Mouse (Mus musculus) ES-Bruce4 (cell line): Measurements from ENCODE around the gene Get4. TPM values are rescaled to one million over a fixed set of nuclear protein-coding genes. Genes with fewer than 3 reads are reported as not detected.
A peak's percentile ranks its signal among the peaks of the same experiment; 100 is the strongest.

Experiments used
- H3K27ac ChIP-seq: 2 replicates; pipeline ENCODE4 v1.5.1; 2012; ENCODE audit warnings: low read length, inconsistent platforms; ENCODE audit not compliant: insufficient read depth
- H3K27me3 ChIP-seq: 2 replicates; pipeline ENCODE4 v1.6.1; 2012; ENCODE audit warnings: mild to moderate bottlenecking, low read length, inconsistent platforms; ENCODE audit not compliant: control insufficient read depth, poor library complexity, insufficient read depth, severe bottlenecking
- H3K36me3 ChIP-seq: 2 replicates; pipeline ENCODE4 v1.6.1; 2012; ENCODE audit warnings: inconsistent platforms, mild to moderate bottlenecking, low read length, moderate library complexity; ENCODE audit not compliant: control insufficient read depth, poor library complexity, insufficient read depth, severe bottlenecking
- H3K4me1 ChIP-seq: one replicate; pipeline ENCODE4 v1.8.1; 2011; ENCODE audit warnings: low read length; ENCODE audit not compliant: control insufficient read depth, insufficient read depth
- H3K4me3 ChIP-seq: 2 replicates; pipeline ENCODE4 v1.5.1; 2011; ENCODE audit warnings: low read depth, mild to moderate bottlenecking, low read length
- H3K9ac ChIP-seq: 2 replicates; pipeline ENCODE4 v1.6.1; 2012; ENCODE audit warnings: low read depth, mild to moderate bottlenecking, inconsistent platforms; ENCODE audit not compliant: poor library complexity, severe bottlenecking
- H3K9me3 ChIP-seq: replicated peaks from 2 replicates; pipeline ENCODE4 v1.6.1; 2012; ENCODE audit warnings: mild to moderate bottlenecking, low read length, inconsistent platforms; ENCODE audit not compliant: control insufficient read depth, poor library complexity, insufficient read depth, severe bottlenecking
- CTCF ChIP-seq: IDR thresholded peaks from one replicate; pipeline ENCODE4 v1.8.1; 2011; ENCODE audit warnings: low read depth, low read length
- EP300 ChIP-seq: IDR thresholded peaks from 2 replicates; pipeline ENCODE4 v1.6.1; 2011; ENCODE audit warnings: low read depth, low read length; ENCODE audit not compliant: insufficient read depth
- POLR2A ChIP-seq: IDR thresholded peaks from one replicate; pipeline ENCODE4 v1.8.1; 2011; ENCODE audit warnings: low read length; ENCODE audit not compliant: insufficient read depth
- polyA plus RNA-seq: library from polyadenylated mRNA; stranded (reverse); fragments of >200 nt; gene quantifications from 2 replicates; pipeline ENCODE4 v1.2.4, GENCODE M21; 2011; ENCODE audit warnings: low read depth; ENCODE audit not compliant: missing spikeins, insufficient read depth, insufficient read length

The Get4 gene
- polyA plus RNA-seq, 1 experiment, result 55.9 TPM

DNA sequence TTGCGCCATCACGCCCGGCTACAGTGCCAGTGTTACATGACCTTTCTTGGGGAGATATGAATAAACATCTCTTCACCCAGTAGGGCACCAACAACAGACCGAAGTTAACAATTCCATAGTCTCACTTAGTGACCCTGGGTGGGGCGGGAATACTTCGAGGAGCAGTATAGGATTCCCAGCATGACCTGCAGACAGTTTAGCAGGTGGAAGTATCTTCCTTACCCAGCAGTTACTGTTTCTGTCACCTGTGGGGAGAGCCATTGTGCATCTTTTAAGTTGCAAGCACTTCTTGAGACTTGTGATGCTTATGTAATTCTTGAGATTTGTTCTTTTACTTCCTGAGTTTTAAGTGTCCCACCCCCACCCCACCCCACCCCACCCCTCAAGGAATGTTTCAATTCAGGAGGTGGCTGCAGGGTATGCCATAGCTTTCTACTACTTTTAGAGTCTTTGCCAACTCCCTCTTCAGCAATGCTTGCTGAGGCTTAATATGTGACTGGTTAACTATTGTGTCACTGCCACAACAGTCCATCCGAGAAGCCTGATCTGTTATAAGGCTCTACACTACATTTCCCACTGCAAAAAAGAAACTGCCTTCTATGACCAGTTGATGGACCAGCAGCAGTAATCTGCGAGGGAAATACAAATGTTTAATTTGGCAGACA lies 6.4 kb downstream of the Get4 start:
- Histone ChIP-seq H3K9me3 (no peaks in the 10 kb centered on the region), H3K36me3 (no peaks in the 10 kb centered on the region), H3K27me3 (no peaks in the 10 kb centered on the region), H3K9ac (no peak overlapping the region), H3K4me1 (peaks cover 2% of the 10 kb centered on the region), H3K4me3 (no peak overlapping the region), H3K27ac (peak overlapping the region; percentile 35; the same call in 1 of the 2 replicates)
- TF ChIP-seq POLR2A, result no peak
- TF ChIP-seq EP300, result no peak
- TF ChIP-seq CTCF, result no peak

GRCm38 (mm10) chr5:139259853-139260252 lies 7.7 kb downstream of the Get4 start:
- Histone ChIP-seq H3K4me1 (peaks cover 2% of the 10 kb centered on the region), H3K4me3 (no peak overlapping the region), H3K36me3 (no peaks in the 10 kb centered on the region), H3K27ac (no peak overlapping the region), H3K9me3 (no peaks in the 10 kb centered on the region), H3K27me3 (no peaks in the 10 kb centered on the region), H3K9ac (no peak overlapping the region)
- no peak for TF ChIP-seq EP300
- TF ChIP-seq CTCF, result no peak
- no peak for TF ChIP-seq POLR2A

DNA sequence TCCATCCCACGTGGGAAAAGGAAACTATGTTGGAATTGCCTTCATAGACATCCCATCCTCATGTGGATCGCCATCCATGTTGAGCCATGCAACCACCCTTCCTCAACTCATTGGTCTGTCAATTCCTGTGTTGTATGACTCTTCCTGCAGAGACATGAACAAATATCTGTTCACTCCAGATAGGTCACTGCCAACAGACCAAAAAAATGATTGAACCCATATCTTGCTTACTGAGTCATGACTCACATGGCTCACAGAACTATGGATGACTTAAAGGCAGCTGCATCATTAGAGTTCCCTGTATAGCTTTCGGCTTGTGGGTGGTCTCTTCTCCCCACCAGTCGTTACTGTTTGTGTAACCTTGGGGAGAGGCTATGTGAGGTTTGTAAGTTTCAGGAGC lies 9.3 kb downstream of the Get4 start:
- Histone ChIP-seq H3K4me3 (no peak overlapping the region), H3K36me3 (peaks cover 1% of the 10 kb centered on the region; the same call in 1 of the 2 replicates), H3K9ac (no peak overlapping the region), H3K4me1 (no peaks in the 10 kb centered on the region), H3K27me3 (no peaks in the 10 kb centered on the region), H3K9me3 (no peaks in the 10 kb centered on the region), H3K27ac (no peak overlapping the region)
- TF ChIP-seq CTCF (no peak), EP300 (no peak), POLR2A (no peak)

GRCm38 (mm10) chr5:139267661-139268060 lies 15.5 kb downstream of the Get4 start:
- H3K9ac ChIP-seq, result no peak overlapping the region
- H3K27me3 ChIP-seq, result no peaks in the 10 kb centered on the region
- H3K4me3 ChIP-seq, result no peak overlapping the region
- peaks cover 10% of the 10 kb centered on the region for H3K36me3 ChIP-seq
- H3K27ac ChIP-seq, result no peak overlapping the region
- TF ChIP-seq CTCF, result no peak
- no peaks in the 10 kb centered on the region for H3K9me3 ChIP-seq
- no peaks in the 10 kb centered on the region for H3K4me1 ChIP-seq

DNA sequence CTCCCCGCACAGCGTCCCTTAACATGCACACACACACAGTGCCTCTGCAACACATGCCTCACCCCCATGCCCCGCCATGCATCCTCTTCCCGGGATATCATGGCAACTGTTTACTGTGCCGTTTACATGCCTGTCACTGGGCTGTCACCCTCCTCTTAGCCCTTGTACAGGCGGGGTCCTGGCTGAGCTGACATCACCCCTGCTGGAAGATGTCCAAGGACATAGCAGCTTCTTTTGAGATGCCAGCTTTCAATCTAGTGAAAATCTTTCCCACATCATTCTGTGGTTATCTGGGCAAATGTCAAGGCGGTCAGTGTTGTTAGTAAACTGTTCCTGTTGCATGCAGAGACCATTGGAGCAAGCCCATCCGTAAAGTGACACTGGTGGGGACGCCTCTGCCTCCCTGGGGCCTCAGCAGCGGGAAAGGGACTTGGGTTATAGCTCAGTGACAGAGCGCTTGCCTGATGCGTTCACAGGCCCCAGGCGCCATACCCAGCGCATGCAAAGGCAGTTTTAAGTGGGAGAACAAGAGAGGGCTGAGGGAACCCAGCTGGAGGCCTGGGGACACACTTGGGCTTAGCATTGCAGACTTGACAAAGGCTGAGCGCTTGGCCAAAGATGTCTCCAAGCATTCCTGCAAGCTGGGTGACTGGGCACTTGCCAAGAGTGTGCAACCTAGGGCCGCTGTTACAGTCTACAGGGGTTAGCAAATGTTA lies 18.8 kb downstream of the Get4 start:
- Histone ChIP-seq H3K4me1 (peaks cover 3% of the 10 kb centered on the region), H3K27ac (no peak overlapping the region), H3K27me3 (no peaks in the 10 kb centered on the region), H3K9ac (no peak overlapping the region), H3K4me3 (no peak overlapping the region), H3K36me3 (peaks cover 10% of the 10 kb centered on the region), H3K9me3 (no peaks in the 10 kb centered on the region)
- TF ChIP-seq EP300, result no peak
- no peak for TF ChIP-seq POLR2A
- TF ChIP-seq CTCF, result no peak

DNA sequence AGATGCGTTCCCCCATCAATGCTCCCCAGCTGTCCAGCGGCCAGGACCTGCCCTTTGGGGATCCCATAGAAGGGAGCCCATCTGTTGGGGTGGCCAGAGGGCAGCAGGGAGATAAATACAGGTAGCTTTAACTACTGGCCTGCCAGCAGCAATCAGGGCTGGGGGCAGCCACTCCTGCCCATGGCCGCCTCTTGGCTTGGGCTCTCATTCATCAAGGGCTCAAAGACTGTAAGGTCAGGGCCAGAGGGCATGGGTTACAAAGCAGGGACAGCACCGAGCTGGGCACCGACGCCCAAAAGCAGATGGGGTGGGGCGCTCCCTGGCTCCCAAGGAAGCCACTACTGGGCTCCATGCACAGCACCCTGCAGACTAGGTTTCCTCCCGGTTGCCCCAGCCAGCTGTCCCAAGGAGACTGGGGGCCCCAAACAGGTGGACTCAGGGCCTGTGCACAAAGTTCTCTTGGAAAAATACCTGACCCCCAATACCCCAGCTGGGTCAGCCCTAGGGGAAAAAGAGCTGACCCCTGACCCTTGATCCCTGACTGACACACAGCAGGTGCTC lies 19.9 kb downstream of the Get4 start:
- H3K9me3 ChIP-seq, result no peaks in the 10 kb centered on the region
- no peak overlapping the region for H3K27ac ChIP-seq
- no peak for TF ChIP-seq POLR2A
- no peak for TF ChIP-seq EP300
- no peak for TF ChIP-seq CTCF
- H3K27me3 ChIP-seq, result no peaks in the 10 kb centered on the region
- peaks cover 3% of the 10 kb centered on the region for H3K4me1 ChIP-seq
- no peak overlapping the region for H3K4me3 ChIP-seq
- H3K9ac ChIP-seq, result no peak overlapping the region
- peaks cover 3% of the 10 kb centered on the region; the same call in 1 of the 2 replicates for H3K36me3 ChIP-seq
